Mouse (Mus musculus) limb, embryonic 13.5 days (tissue): ENCODE measurements at regions not wholly inside any gene's neighbourhood (a gene's known extent, or its start where the extent isn't known, plus 50 kb on each side); places are given as distances from the start of the nearest gene placed in this dataset.

ENCODE experiments used
- ATAC-seq: fragments of 200-750 bp; cut with Nextera tagmentation; 2 replicates; pipeline ENCODE4 v1.8.0; 2017; ENCODE audit warnings: low read depth, moderate number of reproducible peaks, moderate TSS enrichment; ENCODE audit not compliant: low FRiP score
- H3K27ac ChIP-seq: fragments of 300-500 bp; sonication (generic); 2 replicates; pipeline ENCODE4 v1.5.1; 2015; ENCODE audit warnings: inconsistent platforms, mild to moderate bottlenecking, moderate library complexity
- H3K27me3 ChIP-seq: fragments of 300-500 bp; sonication (generic); 2 replicates; pipeline ENCODE4 v1.6.1; 2015; ENCODE audit warnings: mild to moderate bottlenecking, inconsistent platforms
- H3K36me3 ChIP-seq: fragments of 300-500 bp; sonication (generic); 2 replicates; pipeline ENCODE4 v1.6.1; 2015; ENCODE audit warnings: inconsistent platforms, mild to moderate bottlenecking, moderate library complexity
- H3K4me1 ChIP-seq: fragments of 300-500 bp; sonication (generic); 2 replicates; pipeline ENCODE4 v1.6.1; 2015; ENCODE audit warnings: inconsistent platforms
- H3K4me2 ChIP-seq: fragments of 300-500 bp; sonication (generic); replicated peaks from 2 replicates; pipeline ENCODE4 v1.6.1; 2015; ENCODE audit warnings: inconsistent platforms, mild to moderate bottlenecking, moderate library complexity
- H3K4me3 ChIP-seq: fragments of 300-500 bp; sonication (generic); 2 replicates; pipeline ENCODE4 v1.5.1; 2015; ENCODE audit warnings: moderate library complexity, mild to moderate bottlenecking, inconsistent platforms
- H3K9ac ChIP-seq: fragments of 300-500 bp; sonication (generic); 2 replicates; pipeline ENCODE4 v1.6.1; 2015; ENCODE audit warnings: mild to moderate bottlenecking, inconsistent platforms
- H3K9me3 ChIP-seq: fragments of 300-500 bp; sonication (generic); 2 replicates; pipeline ENCODE4 v1.6.1; 2016; ENCODE audit warnings: inconsistent platforms
- WGBS: fragments of 180-500 bp; shearing (Covaris S2); methylation state at CpG from one replicate; pipeline ENCODE4 v1.1.7; 2015; 5-methylcytosine and 5-hydroxymethylcytosine counted together

- no peak for ATAC-seq
- H3K27me3 ChIP-seq = no peaks in the 10 kb centered on the region
- H3K36me3 ChIP-seq = no peaks in the 10 kb centered on the region
- no peaks in the 10 kb centered on the region for H3K9me3 ChIP-seq
- WGBS = 56% methylated on average over 8 of the region's 8 CpGs
- no peak overlapping the region for H3K27ac ChIP-seq
- H3K4me2 ChIP-seq = no peak overlapping the region
- peaks cover 37% of the 10 kb centered on the region for H3K4me1 ChIP-seq
- no peak overlapping the region for H3K9ac ChIP-seq
- no peak overlapping the region for H3K4me3 ChIP-seq
Measured at GRCm38 (mm10) chr1:135665484-135665883, 54.4 kb upstream of the Csrp1 start.

- no peak overlapping the region for H3K9ac ChIP-seq
- WGBS = 11% methylated on average over 3 of the region's 3 CpGs
- H3K36me3 ChIP-seq = no peaks in the 10 kb centered on the region
- ATAC-seq = peak; percentile 80
- H3K9me3 ChIP-seq = no peaks in the 10 kb centered on the region
- no peak overlapping the region for H3K27ac ChIP-seq
- no peaks in the 10 kb centered on the region for H3K27me3 ChIP-seq
- H3K4me3 ChIP-seq = no peak overlapping the region
- peaks cover 42% of the 10 kb centered on the region for H3K4me1 ChIP-seq
- H3K4me2 ChIP-seq = no peak overlapping the region
Measured at GRCm38 (mm10) chr1:135668331-135668730, 51.5 kb upstream of the Csrp1 start.

- Histone ChIP-seq H3K9ac (no peak overlapping the region), H3K9me3 (no peaks in the 10 kb centered on the region), H3K36me3 (no peaks in the 10 kb centered on the region), H3K4me1 (peaks cover 42% of the 10 kb centered on the region), H3K27ac (no peak overlapping the region), H3K27me3 (no peaks in the 10 kb centered on the region), H3K4me2 (no peak overlapping the region), H3K4me3 (no peak overlapping the region)
- no peak for ATAC-seq
- WGBS = 71% methylated on average over 7 of the region's 7 CpGs
Measured at GRCm38 (mm10) chr1:135668951-135669350, 50.9 kb upstream of the Csrp1 start.

- Histone ChIP-seq H3K4me1 (peaks cover 42% of the 10 kb centered on the region), H3K27me3 (no peaks in the 10 kb centered on the region), H3K36me3 (no peaks in the 10 kb centered on the region), H3K27ac (no peak overlapping the region), H3K4me3 (no peak overlapping the region), H3K9ac (no peak overlapping the region), H3K9me3 (no peaks in the 10 kb centered on the region), H3K4me2 (peak overlapping the region; percentile 3; the same call in 1 of the 2 replicates)
- no peak for ATAC-seq
- 56% methylated on average over 7 of the region's 7 CpGs for WGBS
Measured at GRCm38 (mm10) chr1:135669803-135670202, 50.1 kb upstream of the Csrp1 start.
